Mouse (Mus musculus): Measurements from ENCODE around the gene Rab11fip4. TPM values are rescaled to one million over a fixed set of nuclear protein-coding genes. Genes with fewer than 3 reads are reported as not detected.
A peak's percentile ranks its signal among the peaks of the same experiment; 100 is the strongest.

The Rab11fip4 gene
- total and polyA plus RNA-seq, 3 experiments: 13.2 to 41.6 (median 26.6) TPM

GRCm38 (mm10) chr11:79737865-79738502 is 147.0 kb downstream of the Rab11fip4 start:
- Histone ChIP-seq H3K9me3 (replicated peaks; ENCODE audit: low read length) (peaks cover 3% of the 10 kb centered on the region), H3K9ac (ENCODE audit: insufficient read depth, low read depth) (no peak overlapping the region), H3K36me3 (replicated peaks in 1 of 2; ENCODE audit: control insufficient read depth in 1 of 2, insufficient read depth in 1 of 2, low read length in 1 of 2) (peaks cover 0 to 28% of the 10 kb centered on the region in 2 experiments), H3K4me2 (ENCODE audit: insufficient read depth, low read depth, poor library complexity, severe bottlenecking) (no peak overlapping the region), H3K4me3 (replicated peaks in 1 of 3; ENCODE audit: low read depth in 2 of 3, low read length in 2 of 3, poor library complexity in 1 of 3) (no peak overlapping the region), H3K79me2 (replicated peaks; ENCODE audit: control insufficient read depth, extremely low read depth, insufficient read depth, poor library complexity, severe bottlenecking) (no peaks in the 10 kb centered on the region), H3K27me3 (replicated peaks) (no peaks in the 10 kb centered on the region), H3K4me1 (ENCODE audit: control insufficient read depth in 1 of 2, insufficient read depth in 2 of 2) (peaks cover 19 to 36% of the 10 kb centered on the region in 2 experiments), H3K27ac (ENCODE audit: insufficient read depth, low read depth) (no peak overlapping the region)
- dilution Hi-C loops (cut with MboI; ENCODE audit: extremely low pct_ligation_motif_present, extremely low pct_unique_long_range_greater_than_20kb, low sequenced_read_pairs) (no loop called here), in situ Hi-C loops (cut with MboI; ENCODE audit: low pct_ligation_motif_present, low pct_unique_long_range_greater_than_20kb, low sequenced_read_pairs) (no loop called here)
- no peak for DNase-seq (ENCODE audit: extremely low read depth)
- no peak for TF ChIP-seq ETS1 (conservative IDR thresholded peaks at IDR 0.05; ENCODE audit: low read depth, low read length)
- no peak for TF ChIP-seq ZC3H11A (IDR thresholded peaks at IDR 0.05; ENCODE audit: low read depth, low read length)
- TF ChIP-seq CTCF (conservative IDR thresholded peaks at IDR 0.05 in 1 of 2, IDR thresholded peaks at IDR 0.05 in 1 of 2; ENCODE audit: low read depth in 2 of 2, low read length in 2 of 2): no peak
- TF ChIP-seq POLR2AphosphoS2 (IDR thresholded peaks at IDR 0.05; ENCODE audit: low read depth, low read length): no peak
- TF ChIP-seq MEF2A (IDR thresholded peaks at IDR 0.05; ENCODE audit: borderline replicate concordance, low read depth, low read length): no peak

- no peak overlapping the region for H3K9ac ChIP-seq (ENCODE audit: insufficient read depth, low read depth)
- no peaks in the 10 kb centered on the region for H3K79me2 ChIP-seq (replicated peaks; ENCODE audit: control insufficient read depth, extremely low read depth, insufficient read depth, poor library complexity, severe bottlenecking)
- H3K27me3 ChIP-seq (replicated peaks): no peaks in the 10 kb centered on the region
- 0 out of 2 replicates have a peak overlapping the region, but pooled peaks have one; percentile 4 for H3K4me2 ChIP-seq (ENCODE audit: insufficient read depth, low read depth, poor library complexity, severe bottlenecking)
- no peak overlapping the region for H3K4me3 ChIP-seq (replicated peaks in 1 of 3; ENCODE audit: low read depth in 2 of 3, low read length in 2 of 3, poor library complexity in 1 of 3)
- in situ Hi-C loops (cut with MboI; ENCODE audit: low pct_ligation_motif_present, low pct_unique_long_range_greater_than_20kb, low sequenced_read_pairs): no loop called here
- peaks cover 19 to 36% of the 10 kb centered on the region in 2 experiments for H3K4me1 ChIP-seq (ENCODE audit: control insufficient read depth in 1 of 2, insufficient read depth in 2 of 2)
- dilution Hi-C loops (cut with MboI; ENCODE audit: extremely low pct_ligation_motif_present, extremely low pct_unique_long_range_greater_than_20kb, low sequenced_read_pairs): no loop called here
- peak; percentile 89 for DNase-seq (ENCODE audit: extremely low read depth)
- H3K9me3 ChIP-seq (replicated peaks; ENCODE audit: low read length): peaks cover 3% of the 10 kb centered on the region
- 0 out of 2 replicates have a peak overlapping the region, but pooled peaks have one; percentile 3 for H3K27ac ChIP-seq (ENCODE audit: insufficient read depth, low read depth)
- TF ChIP-seq E2F4 (IDR thresholded peaks at IDR 0.05; ENCODE audit: insufficient replicate concordance, low read depth, low read length) (no peak), BHLHE40 (IDR thresholded peaks at IDR 0.05; ENCODE audit: low read depth, low read length) (no peak; the same call in 1 of the 2 replicates), SMC3 (IDR thresholded peaks at IDR 0.05; ENCODE audit: low read depth, low read length) (no peak), MXI1 (IDR thresholded peaks at IDR 0.05; ENCODE audit: low read depth, low read length) (no peak), HCFC1 (IDR thresholded peaks at IDR 0.05; ENCODE audit: low read depth, low read length) (no peak), RAD21 (IDR thresholded peaks at IDR 0.05; ENCODE audit: low read depth, low read length) (no peak), ELF1 (IDR thresholded peaks at IDR 0.05; ENCODE audit: low read depth, low read length) (no peak), TCF12 (IDR thresholded peaks at IDR 0.05; ENCODE audit: low read depth, low read length) (no peak), RCOR1 (conservative IDR thresholded peaks at IDR 0.05; ENCODE audit: low read depth, low read length) (no peak), GABPA (IDR thresholded peaks at IDR 0.05; ENCODE audit: insufficient replicate concordance, low read depth, low read length) (no peak), UBTF (IDR thresholded peaks at IDR 0.05; ENCODE audit: low read depth, low read length) (peak; percentile 56; the same call in 1 of the 2 replicates), ETS1 (conservative IDR thresholded peaks at IDR 0.05; ENCODE audit: low read depth, low read length) (peak; percentile 61), SIN3A (IDR thresholded peaks at IDR 0.05; ENCODE audit: low read length) (no peak), NRF1 (IDR thresholded peaks at IDR 0.05; ENCODE audit: low read depth, low read length) (no peak), EP300 (IDR thresholded peaks at IDR 0.05; ENCODE audit: low read length) (peak; percentile 51), KAT2A (IDR thresholded peaks at IDR 0.05; ENCODE audit: insufficient replicate concordance, low read length) (0 out of 2 replicates have a peak, but pooled peaks have one; percentile 31), CHD1 (IDR thresholded peaks at IDR 0.05; ENCODE audit: low read depth, low read length) (no peak), NELFE (IDR thresholded peaks at IDR 0.05; ENCODE audit: low read depth, low read length) (peak; percentile 23; the same call in 1 of the 2 replicates), MEF2A (IDR thresholded peaks at IDR 0.05; ENCODE audit: borderline replicate concordance, low read depth, low read length) (peak; percentile 87)
- H3K36me3 ChIP-seq (replicated peaks in 1 of 2; ENCODE audit: control insufficient read depth in 1 of 2, insufficient read depth in 1 of 2, low read length in 1 of 2): peaks cover 0 to 21% of the 10 kb centered on the region in 2 experiments
These were observed 147.9 kb downstream of the Rab11fip4 start for GRCm38 (mm10) chr11:79738725-79739558.

Measured in CH12.LX (cell line).